Mouse (Mus musculus) brain, adult 2 months (tissue): ENCODE data around the gene Lbhd2.

ENCODE experiments used
- DNase-seq: peaks from one replicate; pipeline ENCODE4 v3.0.0; 2011; ENCODE audit warnings: low read depth, low spot score

Lbhd2 gene

DNA sequence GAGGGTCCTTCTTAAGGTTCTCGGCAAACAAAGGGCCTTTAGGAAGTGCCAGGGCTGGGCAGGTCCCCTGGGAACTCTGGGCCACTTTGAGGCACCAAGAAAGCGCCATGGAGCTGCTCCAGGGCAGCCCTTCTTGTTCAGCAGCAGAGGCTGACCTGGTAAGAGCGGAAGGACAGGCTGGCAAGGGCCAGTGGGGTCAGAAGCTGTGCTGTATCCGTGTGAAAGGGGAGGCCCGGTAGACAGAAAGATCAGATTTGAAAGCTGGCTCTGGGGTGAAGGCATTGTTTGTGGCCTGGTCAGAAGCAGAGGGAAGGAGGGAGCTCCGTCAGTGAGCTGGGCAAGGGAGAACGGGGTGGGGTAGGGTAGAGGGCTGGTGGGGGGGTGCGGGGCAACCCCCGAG lies 40.7 kb downstream of the Lbhd2 start:
- DNase-seq, result no peak

DNA sequence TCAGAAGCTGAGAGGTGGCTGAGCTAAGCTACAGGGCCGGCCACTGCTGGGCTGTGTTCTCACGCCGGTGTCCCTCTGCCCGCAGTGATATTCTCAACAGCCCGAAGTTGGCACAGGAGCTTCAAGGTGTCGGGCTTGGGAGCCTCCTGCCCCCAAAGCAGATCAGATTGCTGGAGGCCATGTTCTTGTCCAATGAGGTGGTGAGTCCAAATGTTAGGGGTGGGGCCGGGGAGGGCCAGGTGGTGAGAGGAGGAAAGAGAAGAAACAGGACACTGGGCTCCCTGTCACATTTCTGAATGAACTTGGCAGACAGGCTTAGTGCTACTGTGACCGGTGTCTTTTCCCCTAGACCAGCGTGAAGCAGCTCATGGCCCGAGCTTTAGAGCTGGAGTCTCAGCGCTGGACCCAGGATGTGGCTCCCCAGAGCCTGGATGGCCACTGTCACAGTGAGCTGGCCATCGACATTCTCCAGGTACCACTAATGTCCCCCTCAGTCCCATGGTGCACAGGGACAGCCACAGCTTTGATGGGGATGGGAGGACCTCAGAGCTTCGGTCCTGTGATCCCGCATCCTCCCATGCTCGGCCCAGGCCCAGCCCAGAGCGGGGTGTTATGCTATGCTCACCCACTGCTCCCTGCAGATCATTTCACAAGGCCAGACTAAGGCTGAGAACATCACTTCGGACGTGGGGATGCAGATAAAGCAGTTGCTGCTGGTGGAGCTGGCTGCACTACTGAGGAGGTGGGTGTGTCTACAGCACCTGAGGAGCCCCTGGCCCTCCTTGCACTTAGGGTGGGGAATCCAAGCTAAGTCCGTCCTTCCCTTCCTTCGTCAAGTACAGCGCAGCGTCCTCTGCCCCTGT lies 41.5 kb downstream of the Lbhd2 start:
- DNase-seq, result no peak

DNA sequence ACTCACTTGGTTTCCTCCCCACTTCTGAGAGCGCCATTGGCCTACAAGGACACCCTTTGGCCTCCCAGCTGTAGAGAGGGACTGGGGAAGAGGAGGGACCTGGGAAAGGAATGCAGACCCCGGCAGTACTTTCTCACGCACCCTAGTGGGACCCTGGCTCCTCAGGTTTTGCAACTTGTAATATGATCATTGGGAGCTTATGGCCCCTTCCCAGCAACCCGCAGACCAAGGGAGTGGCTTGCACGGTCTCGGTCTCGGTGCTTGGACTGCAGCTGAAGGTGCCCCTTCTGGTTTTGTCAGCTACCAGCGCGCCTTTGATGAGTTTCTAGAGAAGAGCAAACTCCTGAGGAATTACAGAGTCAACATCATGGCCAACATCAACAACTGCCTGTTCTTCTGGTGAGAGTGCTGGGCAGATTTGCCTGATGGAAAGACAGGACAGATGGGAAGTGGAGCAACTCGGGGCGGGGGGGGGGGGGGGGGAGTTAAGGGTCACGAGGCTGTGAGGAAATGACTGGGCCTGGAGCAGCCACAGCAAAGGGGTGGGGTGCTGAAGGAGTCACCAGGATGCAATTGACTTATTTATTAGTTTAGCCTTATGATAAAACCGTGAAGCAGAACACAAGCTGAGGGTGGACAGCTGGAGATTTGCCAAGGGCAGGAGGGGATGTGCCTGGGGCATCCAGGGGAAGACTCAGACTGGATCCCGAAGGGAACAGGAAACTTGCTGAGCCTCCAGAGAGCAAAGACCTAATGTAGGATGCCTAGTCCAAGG lies 42.5 kb downstream of the Lbhd2 start:
- DNase-seq, result no peak

DNA sequence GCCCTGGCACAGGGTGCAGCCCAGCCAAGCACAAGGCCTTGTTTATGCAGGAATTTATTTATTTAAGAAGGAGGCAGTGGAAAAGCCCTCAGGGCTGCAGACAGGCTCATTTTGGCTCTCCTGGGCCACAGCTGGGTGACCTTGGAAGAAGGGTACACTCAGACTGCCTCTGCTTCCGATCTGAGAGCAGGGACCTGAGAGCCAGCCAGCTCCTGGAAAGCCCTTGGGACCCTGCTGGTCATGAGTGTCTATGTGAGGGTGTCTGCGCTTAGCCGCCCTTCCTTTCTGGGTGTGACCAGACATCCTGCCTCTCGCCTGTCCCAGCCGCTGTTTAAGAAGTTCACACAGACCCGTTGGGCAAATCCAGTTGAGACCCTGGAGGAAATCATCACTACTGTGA lies 43.8 kb downstream of the Lbhd2 start:
- DNase-seq, result no peak

DNA sequence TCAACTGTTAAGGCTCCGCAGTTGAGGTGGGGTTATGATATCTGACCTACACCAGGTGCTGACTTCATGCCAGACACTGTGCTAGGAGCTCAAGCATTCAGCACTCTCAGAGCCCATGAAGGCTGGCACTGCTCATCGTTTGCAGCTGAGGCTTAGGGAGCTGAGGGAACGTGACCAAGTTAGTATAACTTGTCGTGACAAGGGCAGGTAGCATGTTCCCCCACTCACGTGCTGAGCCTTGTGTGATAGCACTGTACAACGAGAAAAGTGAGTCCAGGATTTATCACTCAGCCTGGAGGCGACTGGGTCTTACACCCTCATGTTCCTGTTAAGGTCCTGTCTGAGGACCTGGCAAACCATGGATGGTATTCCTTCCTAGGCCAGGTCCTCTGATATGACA lies 45.0 kb downstream of the Lbhd2 start:
- DNase-seq, result no peak

DNA sequence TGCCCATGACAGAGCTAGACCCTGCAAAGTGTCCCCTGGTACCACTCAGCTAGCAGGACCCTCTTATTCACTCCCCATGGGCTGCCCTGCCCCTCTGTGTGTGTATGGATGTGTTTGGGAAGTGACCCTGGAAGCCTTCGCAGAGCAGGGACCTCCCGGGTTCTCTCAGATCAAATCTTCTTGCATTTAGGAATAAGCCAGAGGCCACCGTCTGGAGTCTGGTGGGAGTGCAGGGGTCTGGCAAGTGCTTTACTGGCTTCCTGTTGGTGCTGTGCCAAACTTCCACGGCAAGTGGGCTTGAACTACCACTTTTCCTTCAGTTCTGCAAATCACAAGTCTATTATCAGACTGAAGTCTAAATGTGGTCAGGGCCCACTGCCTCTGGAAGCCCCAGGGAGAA lies 47.4 kb downstream of the Lbhd2 start:
- no peak for DNase-seq

DNA sequence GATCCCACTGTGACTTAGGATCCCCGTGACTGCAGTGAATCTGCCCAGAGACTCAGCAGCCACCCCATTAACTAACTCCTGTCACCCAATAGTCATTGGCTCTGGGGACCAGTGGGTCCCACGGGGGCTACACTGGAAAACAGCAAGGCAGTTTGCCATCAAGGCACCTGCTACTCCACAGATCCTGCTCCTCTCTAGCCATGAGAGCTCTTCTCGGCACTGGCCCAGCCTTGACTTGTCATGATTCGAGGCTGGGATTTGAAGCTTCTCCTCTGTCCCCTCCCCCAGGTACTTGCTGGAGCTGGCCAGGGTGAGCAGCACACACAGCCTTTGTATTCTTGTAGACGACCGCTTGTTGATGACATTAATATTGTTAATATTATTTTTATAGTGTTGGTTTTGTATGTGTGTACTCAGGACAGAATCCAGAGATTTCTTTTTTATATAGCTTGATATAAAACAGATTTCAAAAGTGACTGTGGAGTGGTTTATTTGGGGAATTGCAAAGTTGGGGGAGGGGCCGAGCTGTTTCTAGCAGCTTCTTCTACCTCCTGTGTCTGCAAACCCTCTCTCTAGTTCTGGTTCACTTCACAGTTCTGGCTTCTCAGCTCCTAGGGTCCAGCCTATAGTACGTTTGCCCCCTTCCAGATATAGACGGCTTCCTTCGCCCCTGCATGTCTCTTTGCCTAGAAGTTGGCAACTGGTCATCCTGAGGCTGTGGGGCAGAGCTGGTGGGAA lies 48.1 kb downstream of the Lbhd2 start:
- DNase-seq, result no peak

DNA sequence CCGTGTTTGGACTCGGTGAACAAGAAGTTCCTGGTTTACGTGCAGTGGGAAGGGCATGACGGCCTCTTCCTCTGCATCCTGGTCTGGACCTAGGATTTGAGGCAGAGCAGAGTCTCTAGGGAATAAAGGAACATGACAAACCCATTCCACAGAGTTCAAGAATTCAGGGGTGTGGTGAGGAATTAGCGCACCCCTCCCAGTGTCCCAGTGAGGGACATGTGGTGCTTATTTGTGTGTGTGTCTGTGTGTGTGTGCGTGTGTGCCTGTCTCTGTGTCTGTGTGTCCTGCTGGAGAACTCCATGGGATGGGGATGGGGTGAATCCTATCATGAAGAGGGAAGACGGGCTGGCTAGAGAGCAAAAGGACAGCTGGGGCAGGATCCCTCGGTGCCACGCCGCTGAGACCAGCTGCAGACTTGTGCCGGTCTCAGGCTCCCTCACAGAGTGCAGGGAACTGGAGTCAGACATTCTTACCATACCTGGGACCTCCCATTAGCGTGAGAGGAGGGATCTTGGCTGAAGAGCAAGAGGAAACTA lies 48.8 kb downstream of the Lbhd2 start:
- DNase-seq, result no peak

DNA sequence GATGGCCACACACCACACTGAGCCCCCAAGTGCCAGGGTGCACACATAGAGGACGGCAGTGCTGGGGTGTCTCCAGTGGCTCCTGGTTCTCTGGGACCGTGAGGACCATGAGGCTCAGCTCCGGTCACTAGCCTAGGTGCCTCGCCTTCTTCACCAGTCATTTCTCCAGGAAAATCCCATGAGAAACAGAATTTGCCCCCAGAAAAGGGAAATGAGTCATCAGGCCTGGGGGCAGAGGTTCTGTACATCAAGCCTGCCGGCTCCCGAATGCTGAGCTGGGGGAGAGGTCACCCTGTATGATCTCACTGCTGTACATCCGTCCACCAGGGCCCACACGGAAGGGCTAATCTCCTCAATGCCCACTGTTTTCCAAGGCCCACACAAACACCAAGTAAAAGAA lies 49.3 kb downstream of the Lbhd2 start:
- DNase-seq, result no peak

DNA sequence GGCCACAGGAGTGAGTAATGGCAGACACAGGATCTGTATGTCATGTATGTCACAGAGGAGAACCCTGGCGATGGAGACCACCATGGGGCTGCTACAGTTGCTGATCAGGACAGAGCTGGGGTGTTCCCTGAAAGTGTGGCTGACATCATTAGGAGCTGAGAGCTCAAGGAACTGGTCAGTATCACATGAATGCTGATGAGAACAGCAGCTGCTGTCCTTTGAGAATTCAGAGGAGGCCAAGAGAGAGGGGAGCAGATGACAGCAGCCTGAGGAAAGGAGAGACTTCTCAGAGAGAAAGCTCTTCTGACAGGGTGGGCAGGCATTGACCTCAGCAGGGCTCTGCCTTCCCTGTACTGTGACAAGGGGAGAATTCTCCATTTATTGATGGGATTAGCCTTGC lies 51.1 kb downstream of the Lbhd2 start:
- no peak for DNase-seq
